Mouse (Mus musculus) megakaryocyte-erythroid progenitor cell, adult 5 weeks (primary cell): ENCODE results near the gene Gpr27. TPM values are rescaled to one million over a fixed set of nuclear protein-coding genes. Genes with fewer than 3 reads are reported as not detected.

Source experiments
- polyA plus RNA-seq: library from polyadenylated mRNA; stranded (reverse); fragments of >175 nt; gene quantifications from 2 replicates; pipeline ENCODE4 v1.2.3, GENCODE M21; 2012

The Gpr27 gene
- 0.41 and 0.55 TPM in 2 replicates for polyA plus RNA-seq

GRCm38 (mm10) chr6:99692206-99692915 is at the start of gene Gpr27:
Gene Gpr27 (plus strand): TSS chr6:99692679.

GRCm38 (mm10) chr6:99666318-99667171 is 25.9 kb upstream of the Gpr27 start, which contains the start of the genes Eif4e3 and Gm20696:
Gene Eif4e3 (minus strand): TSS chr6:99666771.
Gene Gm20696 (minus strand): TSS chr6:99666797.

GRCm38 (mm10) chr6:99725971-99726561 is 33.6 kb downstream of the Gpr27 start, which contains the start of gene Prok2:
Gene Prok2 (minus strand): TSS chr6:99726392.

Other genes starting within 250 kb of the Gpr27 start
- 248 and 269 TPM in 2 replicates for gene Foxp1, start 170.0 kb upstream of the Gpr27 start, polyA plus RNA-seq
- 5.2 and 6.7 TPM in 2 replicates for gene Eif4e3, start 25.9 kb upstream of the Gpr27 start, polyA plus RNA-seq
- gene Gm20696, start 25.9 kb upstream of the Gpr27 start, polyA plus RNA-seq = 0.32 and 0.41 TPM in 2 replicates
- 0.54 TPM in 1 of 2 replicates, not detected in the other for gene Prok2, start 33.7 kb downstream of the Gpr27 start, polyA plus RNA-seq